Mouse (Mus musculus) MN1 (cell line): ENCODE measurements around the gene Dennd5b.
A peak's percentile ranks its signal among the peaks of the same experiment; 100 is the strongest.
"Not testable (repeated sequence)": the region's sequence is repeated elsewhere in the genome, so short reads cannot be mapped to it uniquely, and the experiment has no call there.

ENCODE experiments used
- DNase-seq: peaks from one replicate; pipeline ENCODE4 v3.0.0-alpha.2; 2016; ENCODE audit warnings: low spot score

The Dennd5b gene

DNA sequence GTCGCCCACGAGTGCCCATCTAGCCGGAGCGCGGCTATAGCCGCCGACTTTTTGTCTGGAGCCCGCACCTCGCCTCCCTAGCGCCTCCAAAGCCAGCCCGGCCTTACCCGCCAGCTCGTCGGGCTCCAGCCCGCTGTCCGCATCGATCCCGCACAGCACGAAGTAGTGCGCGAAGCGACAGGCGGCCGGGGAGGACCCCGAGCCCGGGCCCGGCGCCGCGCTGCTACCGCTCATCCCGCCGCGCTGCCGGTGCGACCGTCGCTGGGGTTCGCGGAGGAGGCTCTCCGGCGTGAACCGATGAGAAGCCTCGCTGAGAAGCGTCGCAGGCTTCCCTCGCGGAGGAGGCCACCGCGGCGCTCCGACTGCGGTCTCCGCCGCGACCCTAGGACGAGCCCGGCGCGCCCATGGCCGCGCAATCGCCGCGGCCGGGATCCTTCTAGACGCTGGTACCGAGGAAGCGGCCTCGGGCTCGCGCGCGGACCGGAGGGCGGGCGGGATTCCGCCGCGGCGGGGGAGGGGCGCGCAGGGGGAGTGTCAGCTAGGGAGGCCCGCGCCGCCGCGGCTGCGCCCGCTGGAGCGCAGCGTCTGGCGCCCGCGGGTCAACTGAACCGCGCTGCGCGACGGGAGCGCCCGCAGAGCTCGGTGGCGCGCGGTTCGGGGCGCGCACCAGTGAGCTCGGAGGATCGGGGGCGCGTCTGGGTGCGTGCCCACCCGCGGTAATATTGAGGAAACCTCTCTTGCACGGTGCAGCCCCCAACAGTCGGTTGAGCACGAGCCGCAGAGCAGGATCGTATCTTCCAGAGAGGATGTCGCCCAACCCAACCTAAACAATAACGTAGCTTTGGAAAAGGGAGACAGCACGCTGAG is at the start of gene Dennd5b:
Gene Dennd5b, minus strand, starts transcription at position 605 of the 867 bp plus-strand sequence.
- DNase-seq: peak; percentile 84

DNA sequence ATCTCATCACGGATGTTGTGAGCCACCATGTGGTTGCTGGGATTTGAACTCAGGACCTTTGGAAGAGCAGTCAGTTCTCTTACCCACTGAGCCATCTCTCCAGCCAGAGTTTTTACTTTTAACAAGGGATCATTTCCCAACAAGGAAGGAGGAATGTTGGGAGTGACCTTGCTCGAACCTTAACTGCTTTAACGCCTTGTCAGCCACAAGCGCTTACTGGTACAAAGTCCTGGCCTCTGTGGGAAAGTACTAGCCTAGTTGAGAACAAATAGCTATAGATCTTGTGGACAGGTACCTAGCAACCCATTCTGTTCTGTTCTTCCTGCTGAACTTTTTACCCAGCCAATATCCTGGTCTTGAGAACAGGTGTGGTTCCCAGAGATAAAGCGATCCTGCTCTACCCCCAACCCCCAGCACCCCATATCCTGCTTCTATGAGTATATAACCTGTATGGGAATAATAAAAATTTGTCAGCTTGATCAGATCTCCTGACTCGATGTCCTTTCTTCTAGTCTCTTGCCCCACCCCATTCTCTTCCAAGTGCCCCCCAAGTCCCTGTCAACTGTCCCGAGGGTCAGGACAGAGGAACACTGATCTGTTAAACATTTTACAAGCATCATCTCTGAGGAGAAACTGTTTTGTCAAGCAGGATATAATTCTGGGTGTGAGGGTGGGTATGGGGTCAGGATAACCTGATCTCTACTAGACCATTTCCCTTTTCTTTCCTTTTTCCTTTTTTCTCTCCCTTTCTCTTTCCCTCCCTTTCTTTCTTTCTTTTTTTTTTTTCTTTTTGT is 47.2 kb upstream of the Dennd5b start:
- no peak for DNase-seq

DNA sequence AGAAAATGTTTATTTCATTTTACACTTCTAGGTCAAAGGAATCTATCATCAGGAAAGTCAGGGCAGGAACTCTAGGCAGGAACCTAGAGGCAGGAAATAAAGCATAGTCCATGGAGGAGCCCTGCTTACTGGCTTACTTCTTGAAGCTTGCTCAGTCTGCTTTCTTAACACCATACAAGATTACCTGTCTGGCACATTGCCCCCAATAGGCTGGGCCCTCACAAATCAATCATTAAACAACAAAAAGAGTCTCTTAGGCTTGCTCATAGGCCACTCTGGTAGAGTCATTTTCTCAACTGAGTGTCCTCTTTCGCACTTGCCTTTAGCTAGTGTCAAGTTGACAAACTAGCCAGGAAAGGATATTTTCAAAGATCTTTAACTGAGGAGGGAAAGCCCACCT is 43.7 kb upstream of the Dennd5b start:
- no peak for DNase-seq

GRCm38 (mm10) chr6:149141393-149142173 is 40.1 kb upstream of the Dennd5b start:
- DNase-seq: peak; percentile 85

GRCm38 (mm10) chr6:149139471-149139870 is 38.0 kb upstream of the Dennd5b start, which contains the start of gene Etfbkmt:
Gene Etfbkmt, plus strand, starts transcription at chr6:149139849.
- DNase-seq: no peak

DNA sequence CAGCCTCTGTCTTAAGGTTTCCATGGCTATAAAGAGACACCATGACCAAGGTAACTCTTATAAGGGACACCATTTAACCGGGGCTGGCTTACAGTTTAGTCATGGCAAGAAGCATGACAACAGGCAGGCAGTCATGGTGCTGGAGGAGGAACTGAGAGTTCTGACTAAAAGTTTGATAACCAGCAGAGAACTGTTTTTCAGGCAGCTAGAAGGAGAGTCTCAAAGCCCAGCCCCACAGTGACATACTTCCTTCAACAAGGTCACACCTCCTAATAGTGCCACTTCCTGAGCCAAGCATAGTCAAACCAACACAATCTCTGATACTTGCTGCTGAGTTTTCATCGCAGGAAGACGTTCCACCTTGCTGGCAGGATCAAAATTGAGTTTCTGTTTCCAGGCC is 37.5 kb upstream of the Dennd5b start:
- DNase-seq: no peak

GRCm38 (mm10) chr6:149137936-149138335 is 36.5 kb upstream of the Dennd5b start:
- no peak for DNase-seq

GRCm38 (mm10) chr6:149135631-149136030 is 34.2 kb upstream of the Dennd5b start:
- no peak for DNase-seq

GRCm38 (mm10) chr6:149134391-149135150 is 33.1 kb upstream of the Dennd5b start:
- DNase-seq: peak; percentile 50

DNA sequence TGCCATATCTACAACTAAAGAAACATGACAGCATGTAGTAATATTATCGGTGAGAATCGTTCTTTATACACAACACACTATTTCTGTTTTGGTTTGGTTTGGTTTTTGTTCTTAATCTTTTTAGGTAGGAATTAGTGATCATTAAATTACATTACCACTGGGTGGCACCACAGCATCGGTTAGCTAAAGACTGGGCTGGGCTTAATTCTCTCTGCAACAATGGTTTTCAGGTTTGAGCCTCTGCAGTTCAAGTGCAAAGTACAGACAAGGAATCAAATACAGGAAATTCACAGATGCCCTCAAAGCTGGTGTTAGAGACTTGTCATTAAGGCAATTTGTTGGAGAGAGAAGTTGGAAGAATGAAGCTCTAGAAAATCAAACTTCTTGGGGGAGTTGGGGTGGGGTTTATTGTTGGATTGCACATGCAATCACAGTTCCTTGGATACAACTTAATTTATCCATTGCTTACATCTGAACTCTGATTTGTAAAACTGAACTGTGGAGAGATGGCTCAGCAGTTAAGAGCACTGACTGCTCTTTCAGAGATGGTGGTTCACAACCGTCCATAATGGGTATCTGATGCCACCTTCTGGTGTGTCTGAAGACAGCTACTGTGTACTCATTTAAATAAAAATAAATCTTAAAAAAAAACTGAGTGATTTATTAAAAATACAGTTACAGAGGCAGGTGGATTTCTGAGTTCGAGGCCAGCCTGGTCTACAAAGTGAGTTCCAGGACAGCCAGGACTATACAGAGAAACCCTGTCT is 31.0 kb upstream of the Dennd5b start:
- DNase-seq: peak; percentile 76

DNA sequence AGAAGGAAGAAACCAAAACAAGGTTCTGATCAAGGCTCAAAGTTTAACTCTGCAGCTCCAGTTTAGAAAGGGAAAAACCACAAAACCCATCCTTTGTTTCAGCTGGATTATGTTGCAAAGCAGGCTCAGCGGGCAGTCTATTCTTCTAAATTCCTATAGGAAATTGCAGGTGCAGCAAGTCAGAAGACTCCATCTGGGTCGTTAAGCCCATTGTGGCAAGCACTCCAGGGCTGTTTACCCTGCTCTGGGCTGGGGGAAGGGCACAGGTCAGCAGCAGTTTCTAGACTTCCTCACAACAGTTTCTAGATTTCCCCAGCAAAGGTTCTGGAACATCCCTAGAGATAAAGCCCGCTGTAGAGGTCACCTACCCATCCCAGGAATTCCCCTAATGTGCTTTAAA is 29.6 kb upstream of the Dennd5b start:
- no peak for DNase-seq

- not testable (repeated sequence) for DNase-seq
These were observed 28.4 kb upstream of the Dennd5b start, which contains the start of gene Gm10203 for GRCm38 (mm10) chr6:149129870-149130269. Gene Gm10203, plus strand, starts transcription at chr6:149130170.

DNA sequence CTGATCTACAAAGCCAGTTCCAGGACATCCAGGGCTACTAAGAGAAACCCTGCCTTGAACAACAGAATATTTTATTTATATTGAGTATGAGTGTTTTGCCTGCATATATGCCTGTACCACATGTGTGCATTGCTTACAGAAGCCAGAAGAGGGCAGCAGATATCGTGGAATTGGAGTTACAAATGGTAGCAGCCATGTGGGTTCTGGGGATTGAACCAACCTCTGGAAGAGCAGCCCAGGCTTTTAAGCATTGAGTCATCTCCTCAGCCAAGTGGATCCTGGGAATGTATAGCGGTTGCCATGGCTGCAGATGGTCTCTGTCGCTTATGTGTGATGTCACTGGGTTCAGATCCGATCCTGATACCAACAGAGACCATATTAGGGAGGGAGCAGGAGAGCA is 25.2 kb upstream of the Dennd5b start:
- peak; percentile 15 for DNase-seq

- DNase-seq: no peak
These were observed 21.6 kb upstream of the Dennd5b start for GRCm38 (mm10) chr6:149123042-149123441.

DNA sequence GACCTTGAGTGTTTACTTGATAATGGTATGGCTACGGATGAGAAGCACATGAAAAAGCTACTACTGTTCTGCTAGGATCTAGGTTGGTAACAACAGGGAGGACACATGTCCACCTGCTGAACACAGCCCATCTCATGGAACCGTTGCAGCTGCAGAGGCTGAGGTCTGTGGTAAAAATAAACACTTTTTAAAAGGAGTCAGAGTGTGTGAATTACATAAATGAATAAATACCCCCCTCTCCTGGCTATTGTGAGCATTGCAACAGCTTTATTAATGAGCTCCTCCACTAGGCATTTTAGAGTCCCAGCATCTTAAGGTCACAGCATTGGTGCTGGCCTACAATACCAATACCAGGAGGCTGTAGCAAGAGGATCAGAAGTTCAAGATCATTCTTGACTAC is 18.4 kb upstream of the Dennd5b start:
- peak; percentile 79 for DNase-seq

DNA sequence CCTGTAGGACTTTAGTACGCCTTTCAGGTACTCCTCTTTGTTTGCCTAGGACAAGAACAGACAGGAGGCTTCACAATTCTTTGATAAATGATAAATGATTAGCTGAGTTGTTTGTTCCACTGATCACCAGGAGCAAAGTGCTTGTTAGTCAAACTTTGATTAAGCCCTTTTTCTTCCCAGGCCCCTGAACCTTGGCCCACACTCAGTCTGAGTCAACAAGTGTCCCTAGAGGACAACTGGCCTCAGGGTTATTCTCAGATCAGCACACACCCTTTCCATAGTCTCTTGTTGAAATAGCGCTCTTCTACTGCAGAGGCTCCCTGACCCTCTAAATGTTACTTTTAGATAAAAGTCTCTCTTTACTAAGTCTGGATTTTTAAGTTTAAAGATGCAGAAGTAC is 17.5 kb upstream of the Dennd5b start:
- no peak for DNase-seq

GRCm38 (mm10) chr6:149116992-149117391 is 15.5 kb upstream of the Dennd5b start:
- DNase-seq: no peak

DNA sequence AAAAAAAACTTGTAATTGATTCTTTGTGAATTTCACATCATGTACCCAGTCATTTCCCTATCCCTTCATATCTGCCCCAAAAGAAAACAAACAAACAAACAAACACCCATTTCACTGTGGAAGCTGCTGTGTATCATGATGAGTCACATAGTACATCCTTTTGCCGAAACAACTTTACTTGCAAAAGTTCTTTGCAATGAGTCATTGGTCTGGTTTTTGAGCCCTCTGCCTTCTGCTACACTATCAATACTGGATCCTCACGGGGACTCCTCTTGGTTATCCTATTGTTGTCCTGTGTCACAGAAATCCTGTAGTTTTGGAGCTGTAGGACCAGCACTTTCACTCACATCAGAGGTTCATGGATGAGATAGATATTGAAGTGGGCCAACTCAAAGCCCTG is 7.4 kb upstream of the Dennd5b start:
- DNase-seq: no peak

DNA sequence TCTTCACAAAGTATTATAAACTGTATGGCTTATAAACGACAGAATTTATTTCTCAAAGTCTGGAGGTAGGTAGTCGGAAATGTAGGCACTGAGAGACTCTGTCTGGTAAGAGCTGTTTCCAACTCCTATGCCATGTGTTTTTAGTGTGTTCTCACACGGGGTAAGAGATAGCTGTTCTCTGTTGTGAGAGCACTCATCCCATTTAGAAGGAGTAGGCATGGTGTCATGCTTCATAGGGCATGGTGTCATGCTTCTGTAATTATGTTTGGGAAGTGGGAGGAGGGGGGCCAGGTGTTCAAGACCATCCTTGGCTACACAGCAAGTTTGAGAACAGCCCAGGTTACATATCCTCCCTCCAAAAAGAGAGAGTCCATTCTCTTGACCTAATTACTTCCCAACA is 6.1 kb upstream of the Dennd5b start:
- DNase-seq: no peak

DNA sequence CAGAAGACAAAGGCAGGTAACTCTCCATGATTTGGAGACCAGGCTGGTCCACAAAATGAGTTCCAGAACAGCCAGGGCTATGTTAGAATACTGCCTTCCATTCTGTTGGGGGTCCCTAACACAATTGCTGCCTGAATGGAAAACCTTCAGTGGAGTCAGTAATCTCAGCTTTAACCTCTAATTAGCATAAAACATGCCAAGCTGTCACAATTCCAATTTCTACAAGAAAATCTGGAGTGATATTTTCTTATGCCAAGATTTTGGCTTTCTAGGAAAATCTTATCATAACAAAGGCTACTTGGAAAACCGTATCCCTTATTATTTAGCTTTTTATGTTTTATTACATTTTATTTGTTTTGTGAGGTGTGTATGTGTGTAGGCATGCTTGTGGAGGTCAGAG is 2.0 kb upstream of the Dennd5b start:
- no peak for DNase-seq

DNA sequence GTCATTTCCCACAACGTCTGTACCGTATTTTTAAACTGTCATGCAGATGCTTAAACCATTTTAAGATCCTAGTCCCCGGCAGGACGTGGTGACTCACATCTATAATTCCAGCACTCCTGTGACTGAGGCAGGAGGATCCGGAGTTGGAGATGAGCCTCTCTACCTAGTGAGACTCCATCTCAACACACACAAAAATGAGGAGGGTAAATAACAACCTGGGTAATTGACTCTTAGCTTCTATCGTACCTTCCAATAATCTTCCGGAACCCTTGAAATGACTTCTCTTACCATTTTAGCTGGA is 413 bp upstream of the Dennd5b start:
- peak; percentile 71 for DNase-seq
